Mouse (Mus musculus) adrenal gland, postnatal 4 days (tissue): Measurements from ENCODE around the gene Ube2dnl1. TPM values are rescaled to one million over a fixed set of nuclear protein-coding genes. Genes with fewer than 3 reads are reported as not detected.

Experiments
- DNase-seq, 2 experiments: peaks; one replicate each; pipeline ENCODE4 v3.0.0; 2021 to 2022; ENCODE audit warnings: low spot score in 2 of 2, mixed read lengths in 2 of 2
- long read RNA-seq, 2 experiments: library from polyadenylated mRNA; stranded (forward); transcript quantifications; one replicate each; pipeline ENCODE4 v2.0.0; 2021
- total RNA-seq, 2 experiments: library from RNA; stranded (reverse); gene quantifications; 2 replicates each; pipeline ENCODE4 v1.2.3; 2021

The Ube2dnl1 gene
- total RNA-seq, result not detected
- long read RNA-seq, experiment 1, result 0 reads
- long read RNA-seq, experiment 2, result 0 reads

DNA sequence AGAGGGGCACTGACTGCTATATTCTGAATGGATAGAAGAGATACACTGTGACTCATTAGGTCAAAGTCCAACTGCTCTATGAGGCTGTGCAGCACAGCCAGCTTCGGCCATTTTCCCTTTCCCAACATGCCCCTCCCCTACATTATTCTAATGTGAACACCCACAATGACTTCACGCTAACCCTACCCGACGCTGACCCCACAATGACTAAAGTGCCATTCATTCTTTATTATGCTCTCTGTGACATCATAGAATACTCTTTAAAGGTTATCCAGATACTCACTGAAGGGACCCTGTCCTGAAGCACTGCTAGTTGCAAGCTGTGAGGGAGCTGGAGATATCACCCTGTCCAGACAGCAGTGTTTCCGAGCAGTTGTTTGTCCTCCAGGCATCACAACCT lies at the start of gene Ube2dnl1:
Ube2dnl1 (plus strand) TSS at position 301 of the 400 bp plus-strand sequence.
- no peak for DNase-seq

DNA sequence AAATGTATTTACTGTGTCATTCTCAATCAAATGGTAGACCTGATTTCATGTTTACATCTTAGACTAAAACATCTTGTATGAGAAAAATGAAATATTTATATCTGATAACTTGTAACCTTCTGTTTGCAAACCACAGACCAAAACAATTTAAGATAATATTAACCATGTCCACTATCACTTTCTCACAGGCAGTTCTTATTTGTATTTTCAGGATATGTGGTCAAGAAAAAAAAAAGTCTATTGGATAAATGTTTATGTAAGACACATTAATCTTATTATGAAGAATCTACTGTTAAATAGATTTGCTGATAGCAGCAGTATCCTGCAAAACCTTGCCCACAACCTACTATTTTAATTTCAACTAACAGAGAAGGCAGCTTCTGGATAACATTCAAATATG lies 9.3 kb upstream of the Ube2dnl1 start:
- no peak for DNase-seq

GRCm38 (mm10) chrX:114897506-114897905 lies 7.3 kb upstream of the Ube2dnl1 start:
- no peak for DNase-seq

DNA sequence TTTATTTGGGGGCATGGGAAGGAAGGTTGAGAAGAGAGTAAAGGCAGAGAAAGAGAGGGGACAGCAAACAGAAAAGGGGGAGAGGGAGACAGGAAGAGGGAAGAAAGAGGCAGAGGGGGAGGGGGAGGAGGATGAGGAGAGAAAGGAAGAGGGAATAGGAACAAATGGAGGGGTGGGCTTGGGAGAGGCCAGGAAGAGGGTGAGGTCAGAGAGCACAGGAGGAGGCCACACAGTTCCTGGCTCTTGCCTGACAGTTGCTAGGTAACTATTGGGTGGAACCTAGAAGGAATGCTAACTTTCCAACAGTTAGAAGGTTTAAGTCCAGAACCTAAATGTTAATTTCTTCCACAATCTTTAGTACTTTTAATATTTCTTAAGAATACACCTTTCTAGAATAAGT lies 1.4 kb upstream of the Ube2dnl1 start:
- no peak for DNase-seq

GRCm38 (mm10) chrX:114907282-114907681 lies 2.5 kb downstream of the Ube2dnl1 start, which contains the start of gene Ube2dnl2:
Gene Ube2dnl2 (plus strand): TSS chrX:114907582.
- DNase-seq, result no peak

- no peak for DNase-seq
Observed at GRCm38 (mm10) chrX:114955066-114955465, 50.3 kb downstream of the Ube2dnl1 start.

Other genes with a start within 250 kb of the Ube2dnl1 start
- gene Ube2dnl2, start 2.6 kb downstream of the Ube2dnl1 start, total RNA-seq, result not detected